Mouse (Mus musculus): ENCODE data around the gene Ugt1a8.
"Not testable (repeated sequence)": the region's sequence is repeated elsewhere in the genome, so short reads cannot be mapped to it uniquely, and the experiment has no call there.

Ugt1a8 gene

DNA sequence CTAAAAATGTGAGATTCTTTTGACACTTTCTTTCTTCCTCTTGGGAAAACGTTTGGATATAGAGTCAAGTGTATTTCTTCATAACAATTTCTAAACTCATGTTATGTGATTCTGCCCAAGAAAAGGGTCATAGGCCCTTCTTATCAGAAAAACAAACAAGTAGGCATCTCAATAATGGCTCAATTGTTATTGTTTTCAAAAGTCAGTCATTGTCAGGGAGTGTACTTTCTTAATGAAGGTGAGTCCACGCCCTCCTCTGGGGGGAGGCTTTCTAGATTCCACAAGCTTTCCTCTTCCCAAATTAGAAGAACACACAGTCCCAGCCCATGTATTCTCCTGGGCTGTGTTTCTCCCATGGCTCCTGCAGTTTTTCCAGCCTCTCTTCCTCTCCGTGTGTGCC is at the start of gene Ugt1a8:
Gene Ugt1a8, plus strand, starts transcription at position 301 of the 400 bp plus-strand sequence.
- DNase-seq (ENCODE audit: low spot score in 2 of 2), result no peak

DNA sequence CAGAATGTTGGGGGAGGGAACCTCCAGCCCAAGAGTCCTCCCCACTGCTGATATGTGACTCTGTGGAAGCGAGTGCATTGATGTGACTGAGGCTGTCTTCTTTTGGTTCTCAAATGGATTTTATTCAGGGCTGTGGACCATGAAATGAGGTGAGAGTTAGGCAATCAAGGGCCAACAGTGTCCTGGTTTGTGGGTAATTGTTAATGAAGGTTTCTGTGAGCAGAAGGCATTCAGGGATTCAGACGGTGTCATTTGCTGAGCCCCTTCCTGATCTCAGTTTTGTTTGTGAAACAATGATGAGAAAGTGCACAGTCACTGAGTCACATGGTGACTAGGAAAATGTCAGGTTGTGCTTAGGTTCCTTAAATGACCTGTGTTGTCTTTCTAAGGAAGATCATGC is 44.6 kb upstream of the Ugt1a8 start:
- not testable (repeated sequence) for DNase-seq (ENCODE audit: low spot score in 2 of 2)

DNA sequence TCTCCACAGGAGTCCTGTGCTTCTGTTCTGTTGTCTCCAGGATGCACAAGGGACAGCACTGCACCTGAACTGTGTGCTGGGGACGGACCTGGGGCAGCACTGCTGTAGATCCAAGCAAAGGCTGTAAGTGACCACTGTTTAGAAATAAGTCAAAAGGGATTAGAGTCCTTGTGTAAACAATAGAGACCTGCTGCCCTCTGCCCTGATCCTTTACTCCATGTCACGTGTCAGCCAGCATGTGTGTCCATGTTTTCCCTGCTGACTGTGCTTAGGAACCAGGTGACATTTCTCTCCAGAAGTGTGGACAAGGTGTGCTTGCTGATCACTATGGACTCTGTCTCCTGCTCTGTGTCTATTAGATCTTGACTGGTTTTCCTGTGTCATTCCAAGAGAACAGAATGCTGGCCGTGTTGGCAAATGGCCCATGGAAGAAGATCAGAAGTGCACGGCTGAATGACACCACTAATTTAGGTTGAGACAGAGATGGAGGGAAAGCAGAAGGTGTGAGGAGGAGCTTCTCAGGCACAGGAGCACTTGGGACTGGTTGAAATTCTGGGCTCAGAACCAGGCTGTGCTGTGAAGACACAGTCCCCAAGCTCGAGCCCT is 42.7 kb upstream of the Ugt1a8 start:
- not testable (repeated sequence) for DNase-seq (ENCODE audit: low spot score in 2 of 2)

DNA sequence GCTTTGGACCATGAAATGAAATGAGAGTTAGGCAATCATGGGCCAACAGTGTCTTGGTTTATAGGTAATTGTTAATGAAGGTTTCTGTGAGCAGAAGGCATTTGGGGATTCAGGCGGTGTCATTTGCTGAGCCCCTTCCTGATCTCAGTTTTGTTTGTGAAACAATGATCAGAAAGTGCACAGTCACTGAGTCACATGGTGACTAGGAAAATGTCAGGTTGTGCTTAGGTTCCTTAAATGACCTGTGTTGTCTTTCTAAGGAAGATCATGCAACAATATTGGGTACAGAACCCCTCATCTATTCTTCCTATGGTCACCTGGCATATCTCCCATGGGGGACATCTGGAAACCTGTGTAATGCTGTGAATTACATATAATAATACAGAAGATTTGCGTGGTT is 40.2 kb upstream of the Ugt1a8 start:
- DNase-seq (ENCODE audit: low spot score in 2 of 2), result not testable (repeated sequence)

DNA sequence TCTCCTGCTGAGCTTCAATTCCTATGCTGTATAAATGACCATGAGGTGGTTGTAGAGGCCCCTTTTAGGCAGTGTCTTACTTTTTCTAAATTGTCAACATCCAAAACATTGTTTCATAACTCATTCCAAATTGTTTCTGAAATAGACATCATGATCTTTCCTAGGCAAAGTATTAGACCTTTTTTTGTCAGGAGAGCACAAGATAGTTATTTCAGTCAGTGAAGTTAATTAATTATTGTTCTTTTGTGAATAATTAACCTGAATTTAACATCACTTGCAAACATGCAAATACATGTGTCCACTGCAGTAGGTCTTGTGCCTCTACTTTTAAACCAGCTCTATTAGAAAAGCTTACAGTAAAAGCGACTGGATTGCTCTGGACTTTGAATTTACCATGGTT is 32.5 kb upstream of the Ugt1a8 start, which contains the start of gene Ugt1a10:
Gene Ugt1a10, plus strand, starts transcription at position 301 of the 400 bp plus-strand sequence.
- DNase-seq (ENCODE audit: low spot score in 2 of 2), result no peak

DNA sequence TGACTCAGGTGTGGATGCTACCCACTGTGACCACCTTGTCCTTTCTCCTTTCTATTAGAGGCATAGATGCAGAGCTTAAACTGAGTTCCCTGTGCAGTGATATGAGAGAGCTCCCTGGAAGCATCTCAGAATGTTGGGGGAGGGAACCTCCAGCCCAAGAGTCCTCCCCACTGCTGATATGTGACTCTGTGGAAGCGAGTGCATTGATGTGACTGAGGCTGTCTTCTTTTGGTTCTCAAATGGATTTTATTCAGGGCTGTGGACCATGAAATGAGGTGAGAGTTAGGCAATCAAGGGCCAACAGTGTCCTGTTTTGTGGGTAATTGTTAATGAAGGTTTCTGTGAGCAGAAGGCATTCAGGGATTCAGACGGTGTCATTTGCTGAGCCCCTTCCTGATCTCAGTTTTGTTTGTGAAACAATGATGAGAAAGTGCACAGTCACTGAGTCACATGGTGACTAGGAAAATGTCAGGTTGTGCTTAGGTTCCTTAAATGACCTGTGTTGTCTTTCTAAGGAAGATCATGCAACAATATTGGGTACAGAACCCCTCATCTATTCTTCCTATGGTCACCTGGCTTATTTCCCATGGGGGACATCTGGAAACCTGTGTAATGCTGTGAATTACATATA is 21.0 kb upstream of the Ugt1a8 start:
- not testable (repeated sequence) for DNase-seq (ENCODE audit: low spot score in 2 of 2)

DNA sequence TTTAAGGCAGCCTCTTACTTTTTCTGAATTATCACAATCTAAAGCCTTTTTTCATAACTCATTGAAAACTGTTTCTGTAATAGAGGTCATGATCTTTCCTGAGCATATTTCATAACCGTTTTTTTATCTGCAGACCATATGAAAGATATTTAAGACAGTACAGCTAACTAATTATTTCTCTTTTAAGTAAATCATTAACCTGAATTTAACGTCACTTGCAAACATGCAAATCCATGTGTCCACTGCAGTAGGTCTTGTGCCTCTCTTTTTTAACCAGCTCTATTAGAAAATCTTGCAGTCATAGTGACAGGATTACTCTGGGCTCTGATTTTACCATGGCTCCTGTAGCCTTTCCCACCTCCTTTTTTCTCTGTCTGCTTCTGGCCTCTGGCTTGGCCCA is 17.1 kb upstream of the Ugt1a8 start, which contains the start of gene Ugt1a9:
Gene Ugt1a9, plus strand, starts transcription at position 306 of the 400 bp plus-strand sequence.
- DNase-seq (ENCODE audit: low spot score in 2 of 2), result no peak

DNA sequence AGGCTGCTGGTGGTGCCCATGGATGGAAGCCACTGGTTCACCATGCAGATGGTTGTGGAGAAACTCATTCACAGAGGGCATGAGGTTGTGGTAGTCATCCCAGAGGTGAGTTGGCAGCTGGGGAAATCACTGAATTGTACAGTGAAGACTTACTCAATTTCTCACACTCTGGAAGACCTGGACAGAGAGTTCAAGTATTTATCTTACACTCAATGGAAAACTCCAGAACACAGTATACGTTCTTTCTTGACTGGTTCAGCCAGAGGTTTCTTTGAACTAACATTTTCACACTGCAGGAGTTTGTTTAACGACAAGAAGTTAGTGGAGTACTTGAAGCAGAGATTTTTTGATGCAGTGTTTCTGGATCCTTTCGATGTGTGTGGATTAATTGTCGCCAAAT is 16.7 kb upstream of the Ugt1a8 start:
- no peak for DNase-seq (ENCODE audit: low spot score in 2 of 2)

DNA sequence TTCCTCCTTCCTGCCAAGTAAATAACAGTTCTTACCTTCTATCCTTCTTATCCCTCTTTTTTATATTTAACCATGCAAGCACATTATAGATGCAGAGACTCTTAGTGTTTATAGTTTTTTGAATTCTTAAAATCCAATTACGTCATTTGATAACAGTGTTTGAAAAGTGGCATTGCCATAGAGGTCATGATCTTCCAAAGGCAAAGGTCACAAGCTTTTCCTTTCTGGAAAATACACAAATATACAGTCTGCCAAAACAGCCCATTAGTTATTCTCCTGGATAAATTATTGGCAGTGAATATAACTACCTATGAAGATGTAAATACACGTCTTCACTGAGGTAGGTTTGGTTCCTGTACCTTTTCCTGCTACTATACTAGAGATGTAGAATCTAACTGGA is 13.1 kb upstream of the Ugt1a8 start:
- no peak for DNase-seq (ENCODE audit: low spot score in 2 of 2)

DNA sequence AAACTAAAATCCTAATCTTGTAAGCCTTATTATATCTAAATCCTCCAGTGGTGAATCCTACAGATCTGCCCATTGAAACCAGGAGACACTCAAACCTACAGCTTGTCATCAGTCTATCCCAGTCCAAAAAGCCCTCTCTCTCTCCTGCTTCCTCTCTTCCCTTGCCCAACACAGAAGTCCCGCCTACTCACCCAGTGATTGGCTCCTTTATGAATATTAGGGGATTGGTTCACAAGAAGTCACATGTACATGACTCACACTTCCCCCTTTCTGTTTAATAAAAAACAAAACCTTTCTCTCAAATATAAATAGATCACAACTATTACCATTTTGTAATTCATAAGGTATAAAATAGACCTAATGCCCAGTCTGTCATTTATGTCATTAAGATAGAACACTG is 10.5 kb upstream of the Ugt1a8 start:
- no peak for DNase-seq (ENCODE audit: low spot score in 2 of 2)

DNA sequence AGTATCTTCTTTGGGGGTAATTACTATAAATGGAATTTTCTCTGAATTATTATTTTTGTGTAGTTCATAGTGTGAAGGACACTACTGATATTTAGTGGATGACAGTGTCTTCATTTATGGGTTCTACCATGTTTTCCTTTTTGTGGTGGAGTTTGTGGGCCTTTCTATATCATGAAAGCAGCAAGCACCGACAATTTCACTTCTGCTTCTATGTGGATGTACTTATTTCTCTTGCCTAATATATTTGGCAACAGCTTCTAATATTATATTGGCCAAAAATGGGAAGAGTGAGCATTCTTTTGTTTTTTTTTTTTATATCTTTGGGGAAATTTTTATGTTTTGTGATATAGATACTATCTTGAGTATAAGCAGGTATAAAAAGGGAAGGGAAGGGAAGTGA is 5.9 kb upstream of the Ugt1a8 start:
- no peak for DNase-seq (ENCODE audit: low spot score in 2 of 2)

DNA sequence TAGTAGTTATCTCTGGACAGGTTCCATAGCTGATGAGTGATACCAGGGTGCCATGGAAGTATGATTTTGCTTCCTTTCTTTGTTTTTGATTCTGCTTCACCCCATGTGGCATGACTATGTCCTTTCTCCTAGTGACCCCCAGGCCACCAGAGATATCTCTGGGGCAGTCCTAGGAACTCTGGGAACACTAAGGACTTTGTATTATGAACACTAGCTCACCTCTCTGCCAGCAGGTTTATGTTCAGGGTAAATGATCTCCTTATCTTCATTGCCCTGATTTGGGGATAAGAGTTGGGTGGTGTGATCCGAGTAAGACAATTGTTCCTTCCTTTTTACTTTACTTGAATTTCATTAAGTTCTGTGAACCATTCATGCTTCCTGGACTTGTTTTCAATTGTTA is 1.5 kb upstream of the Ugt1a8 start:
- DNase-seq (ENCODE audit: low spot score in 2 of 2), result no peak

DNA sequence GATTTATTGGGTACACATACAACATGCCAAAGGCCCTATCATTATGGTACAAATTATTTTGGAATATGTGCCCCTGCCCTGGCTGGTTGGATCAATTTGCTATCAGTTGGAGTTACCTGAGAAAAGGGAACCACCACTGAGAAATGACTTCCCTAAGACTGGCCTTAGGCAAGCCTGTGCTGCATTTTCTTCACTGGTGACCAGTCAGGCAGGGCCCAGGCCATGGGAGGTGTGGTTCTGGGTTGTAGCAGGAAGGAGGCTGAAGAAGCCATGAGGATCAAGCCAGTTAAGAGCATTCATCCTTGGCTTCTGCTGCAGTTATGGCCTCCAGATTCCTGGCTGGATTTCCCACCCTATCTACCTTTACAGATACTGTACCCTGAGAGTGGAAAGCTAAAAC is 4.7 kb downstream of the Ugt1a8 start:
- DNase-seq (ENCODE audit: low spot score in 2 of 2), result no peak

DNA sequence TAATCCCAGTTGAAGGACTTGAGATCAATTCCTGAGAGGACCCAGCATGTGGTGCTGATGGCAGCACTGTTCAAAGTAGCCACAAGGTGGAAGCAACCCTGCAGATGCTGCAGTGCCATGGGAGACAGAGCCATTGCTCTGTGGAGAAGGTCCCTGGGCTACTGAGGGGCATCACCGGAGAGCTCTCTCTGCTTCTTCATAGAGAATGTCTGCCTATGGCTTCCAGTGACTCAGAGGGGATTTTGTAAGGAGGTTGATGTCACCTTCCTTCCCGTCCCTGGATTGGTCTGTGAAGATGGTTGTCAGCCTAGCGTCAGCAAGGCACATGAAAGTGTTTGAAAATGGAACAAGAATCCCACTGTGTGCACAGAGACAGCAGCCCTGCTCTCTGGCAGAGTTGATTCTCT is 6.7 kb downstream of the Ugt1a8 start:
- not testable (repeated sequence) for DNase-seq (ENCODE audit: low spot score in 2 of 2)

DNA sequence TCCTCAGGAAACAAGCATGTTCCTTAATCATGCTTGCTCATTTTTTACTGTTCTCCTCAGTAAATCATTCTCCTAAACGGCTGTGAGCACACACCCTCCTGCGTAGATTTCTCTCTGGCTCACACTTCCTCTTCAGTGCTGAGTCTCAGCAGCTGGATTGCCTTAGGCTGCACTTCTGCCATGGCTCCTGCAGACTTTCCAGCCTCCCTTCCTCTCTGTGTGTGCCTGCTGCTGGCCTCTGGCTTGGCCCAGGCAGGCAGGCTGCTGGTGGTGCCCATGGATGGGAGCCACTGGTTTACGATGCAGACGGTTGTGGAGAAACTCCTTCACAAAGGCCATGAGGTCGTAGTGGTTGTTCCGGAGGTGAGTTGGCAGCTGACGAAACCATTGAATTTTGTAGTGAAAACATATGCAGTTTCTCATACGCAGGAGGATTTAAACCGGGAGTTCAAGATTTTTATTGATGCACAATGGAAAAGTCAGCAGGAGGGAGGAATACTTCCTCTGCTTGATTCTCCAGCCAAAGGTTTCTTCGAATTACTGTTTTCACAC is 7.4 kb downstream of the Ugt1a8 start, which contains the start of gene Ugt1a7c:
Gene Ugt1a7c, plus strand, starts transcription at position 122 of the 552 bp plus-strand sequence.
- DNase-seq (ENCODE audit: low spot score in 2 of 2), result no peak

DNA sequence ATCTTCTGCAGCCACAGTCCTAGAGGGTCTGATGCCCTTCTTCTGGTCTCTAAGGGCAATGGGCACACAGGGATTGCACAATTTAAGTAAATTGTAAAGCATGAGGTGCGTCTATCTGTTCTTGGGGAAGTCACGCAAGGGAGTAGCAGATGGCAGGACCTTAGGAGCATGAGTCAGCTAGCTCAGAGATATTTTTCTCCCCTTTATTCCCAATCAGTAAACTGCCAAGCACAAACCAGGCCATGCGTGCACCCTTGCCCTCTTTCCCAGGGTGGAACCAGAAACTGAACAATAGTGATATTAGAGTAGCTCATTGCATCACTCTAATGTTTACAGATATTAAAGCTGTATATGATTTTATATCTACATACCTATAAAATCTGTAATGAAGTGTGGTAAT is 10.9 kb downstream of the Ugt1a8 start:
- not testable (repeated sequence) for DNase-seq (ENCODE audit: low spot score in 2 of 2)

DNA sequence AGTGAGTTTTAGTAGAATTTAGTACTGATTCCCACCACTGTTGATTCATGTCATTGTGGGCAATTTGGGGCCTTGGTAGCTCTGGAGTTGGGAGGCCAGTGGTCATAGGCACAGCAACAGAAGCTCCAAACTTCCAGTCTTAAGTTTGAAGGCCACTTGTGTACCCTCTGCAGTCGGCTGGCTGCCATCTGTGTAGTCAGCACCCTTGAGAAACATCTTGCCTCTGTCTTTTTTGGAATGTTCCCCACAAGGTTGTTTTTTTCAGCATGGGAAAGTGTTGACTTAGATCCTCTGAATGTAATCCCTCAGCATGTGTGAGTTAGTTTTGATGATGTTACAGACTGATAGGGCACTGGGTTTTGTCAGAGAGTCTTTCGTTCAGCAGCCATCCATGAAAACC is 12.1 kb downstream of the Ugt1a8 start:
- not testable (repeated sequence) for DNase-seq (ENCODE audit: low spot score in 2 of 2)

DNA sequence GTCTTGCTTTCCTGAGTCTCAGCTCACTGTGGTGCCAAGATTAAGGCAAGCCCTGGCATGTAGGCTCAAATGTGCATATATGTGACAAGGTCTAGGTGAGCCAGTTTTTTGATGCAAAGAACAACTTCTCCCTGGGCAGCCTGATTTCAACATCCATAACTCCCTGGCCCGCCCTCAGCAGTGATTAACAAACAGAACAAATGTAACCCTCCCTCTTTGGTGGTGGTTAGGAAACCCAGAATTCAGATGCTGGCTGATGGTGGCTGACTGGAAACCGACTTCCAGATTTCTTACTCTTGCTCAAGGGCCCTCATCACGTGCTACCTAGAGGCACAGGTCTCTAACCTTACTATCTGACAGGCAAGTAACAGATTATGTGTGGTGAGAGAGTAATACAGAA is 15.4 kb downstream of the Ugt1a8 start, which contains the start of gene Ugt1a6b:
Gene Ugt1a6b, plus strand, starts transcription at position 234 of the 400 bp plus-strand sequence.
- DNase-seq (ENCODE audit: low spot score in 2 of 2), result not testable (repeated sequence)

DNA sequence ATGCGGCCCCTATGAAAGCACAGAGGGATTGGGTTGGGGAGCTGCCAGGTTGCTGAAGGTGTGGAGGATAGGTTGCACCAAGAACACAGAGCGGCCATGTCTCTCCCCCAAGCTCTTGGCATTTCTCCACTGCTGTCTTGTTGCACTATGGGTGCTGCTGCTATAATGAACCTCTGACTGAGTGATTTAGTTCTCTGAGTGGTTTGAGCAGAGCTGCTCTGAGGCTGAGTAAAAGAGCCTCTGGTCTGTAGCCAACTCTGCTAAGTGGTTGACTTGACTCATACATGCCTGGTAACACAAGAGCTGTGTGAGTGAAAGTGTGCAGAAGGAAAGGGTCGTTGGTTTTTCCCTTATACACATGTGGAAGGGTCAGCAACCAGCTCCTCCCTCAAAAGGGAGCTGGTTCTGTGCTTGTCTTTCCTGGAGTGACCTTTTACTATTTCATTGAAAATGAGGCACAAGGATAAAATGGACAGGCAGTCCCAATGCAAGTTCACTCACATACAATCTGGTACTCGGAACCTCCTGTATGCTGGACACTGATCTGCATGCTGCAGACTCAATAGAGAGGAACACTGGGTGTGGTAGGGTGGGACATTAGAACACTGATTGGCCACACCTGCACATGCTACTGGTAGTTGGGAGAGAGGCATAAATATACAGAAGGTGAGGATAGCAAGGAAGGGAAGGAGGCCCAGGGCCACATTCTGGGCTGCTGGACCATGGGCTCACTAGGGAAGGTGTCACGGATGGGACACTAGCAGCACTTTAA is 16.3 kb downstream of the Ugt1a8 start:
- not testable (repeated sequence) for DNase-seq (ENCODE audit: low spot score in 2 of 2)

DNA sequence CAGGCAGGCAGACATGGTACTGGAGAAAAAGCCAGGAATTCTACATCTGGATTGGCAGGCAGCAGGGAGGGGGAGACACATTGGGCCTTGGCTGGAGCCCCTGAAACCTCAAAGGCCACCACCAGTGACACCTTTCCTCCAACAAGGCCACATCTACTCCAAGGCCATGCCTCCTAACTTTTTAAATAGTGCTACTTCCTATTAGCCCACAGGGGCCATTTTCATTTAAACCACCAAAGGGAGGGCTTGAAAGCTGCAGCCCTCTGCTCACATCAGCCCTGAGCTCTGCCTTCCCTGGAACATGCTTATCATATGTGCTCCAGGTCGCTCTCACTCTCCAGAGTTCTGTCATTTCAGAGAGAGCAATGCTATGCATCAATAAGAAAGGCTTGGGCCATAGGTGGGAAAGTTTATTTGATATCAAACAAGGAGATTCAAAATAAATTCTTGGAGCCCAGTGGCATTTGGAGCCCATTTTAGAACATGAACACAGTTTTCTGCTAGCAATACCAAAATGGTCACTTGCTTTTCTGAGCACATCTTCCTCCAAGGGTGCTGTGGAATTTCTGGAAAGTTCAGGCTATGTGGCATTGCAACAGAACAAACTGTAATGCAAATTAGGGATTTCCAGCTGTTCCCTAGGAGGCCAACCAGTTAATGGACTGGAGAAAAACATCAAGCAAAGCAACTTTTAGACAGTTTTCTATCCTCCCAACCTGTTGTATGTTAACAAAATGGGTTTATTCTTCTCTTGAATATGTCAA is 17.2 kb downstream of the Ugt1a8 start:
- DNase-seq (ENCODE audit: low spot score in 2 of 2), result no peak

DNA sequence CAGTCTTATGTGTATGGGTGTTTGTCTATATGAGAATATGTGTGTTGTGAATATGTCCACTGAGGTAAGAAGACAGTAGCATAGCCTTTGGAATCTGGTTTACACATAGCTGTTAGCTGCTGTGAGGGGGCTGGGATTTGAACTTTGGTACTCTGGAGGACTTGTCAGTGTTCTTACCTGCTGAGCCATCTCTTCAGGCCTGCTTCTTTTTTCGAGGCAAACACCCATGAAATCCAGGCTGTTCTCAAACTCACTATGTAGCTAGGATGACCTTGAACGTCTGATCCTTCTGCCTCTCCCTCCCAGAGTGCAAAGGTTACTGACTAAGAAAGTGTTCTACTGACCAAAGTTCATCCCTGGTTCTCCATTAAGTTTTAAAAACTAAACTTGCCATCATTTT is 18.0 kb downstream of the Ugt1a8 start:
- no peak for DNase-seq (ENCODE audit: low spot score in 2 of 2)
